Mouse (Mus musculus): ENCODE data around the gene Olfr215.

DNA sequence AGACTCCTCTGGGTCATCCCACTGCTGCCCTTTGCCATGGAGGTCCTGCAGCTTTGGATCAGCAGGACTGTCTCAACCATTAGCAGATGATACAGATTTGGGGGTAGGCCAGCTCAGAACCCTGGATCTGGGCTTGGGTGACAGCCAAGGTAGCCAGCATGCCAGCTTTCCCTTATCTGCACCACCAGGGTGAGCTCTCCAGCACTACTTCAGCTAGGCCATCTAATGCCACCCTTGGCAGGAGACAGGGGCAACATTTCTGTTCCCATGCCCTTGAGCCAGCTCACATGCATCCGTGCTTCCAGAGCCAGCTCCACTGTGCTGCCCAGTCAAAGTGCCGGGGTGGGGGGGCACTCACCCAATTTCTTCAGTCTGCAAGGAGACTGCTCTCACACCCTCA is 31.7 kb upstream of the Olfr215 start:
- no peak for TF ChIP-seq POLR2A (IDR thresholded peaks at IDR 0.05; ENCODE audit: low read depth, low read length)
- no peak for TF ChIP-seq CTCF (IDR thresholded peaks at IDR 0.05; ENCODE audit: borderline replicate concordance, insufficient read depth, low read length)
